Mouse (Mus musculus) thymus, adult 2 months (tissue): ENCODE measurements at regions not wholly inside any gene's neighbourhood (a gene's known extent, or its start where the extent isn't known, plus 50 kb on each side); places are given as distances from the start of the nearest gene placed in this dataset.
"Not testable (repeated sequence)": the region's sequence is repeated elsewhere in the genome, so short reads cannot be mapped to it uniquely, and the experiment has no call there.

ENCODE experiments used
- DNase-seq: peaks from one replicate; pipeline ENCODE4 v3.0.0; 2021
- H3K27ac ChIP-seq: fragments of 200-500 bp; 2 replicates; pipeline ENCODE4 v1.5.1; 2012; ENCODE audit warnings: low read length, control low read depth; ENCODE audit not compliant: control insufficient read depth, insufficient read depth
- H3K27me3 ChIP-seq: fragments of 200-500 bp; 2 replicates; pipeline ENCODE4 v1.6.1; 2012; ENCODE audit warnings: mild to moderate bottlenecking, low read length, moderate library complexity, mixed read lengths; ENCODE audit not compliant: control insufficient read depth, insufficient read depth
- H3K36me3 ChIP-seq: fragments of 200-500 bp; 2 replicates; pipeline ENCODE4 v1.6.1; 2012; ENCODE audit warnings: mild to moderate bottlenecking, low read length, moderate library complexity; ENCODE audit not compliant: control insufficient read depth, insufficient read depth
- H3K4me1 ChIP-seq: fragments of 200-500 bp; replicated peaks from 2 replicates; pipeline ENCODE4 v1.6.1; 2012; ENCODE audit warnings: low read length; ENCODE audit not compliant: control insufficient read depth, insufficient read depth
- H3K4me3 ChIP-seq: fragments of 200-500 bp; 2 replicates; pipeline ENCODE4 v1.5.1; 2012; ENCODE audit warnings: mild to moderate bottlenecking, low read length, control low read depth, moderate library complexity; ENCODE audit not compliant: control insufficient read depth, insufficient read depth
- CTCF ChIP-seq: fragments of 200-500 bp; IDR thresholded peaks from 2 replicates; pipeline ENCODE4 v1.5.1; 2012; ENCODE audit warnings: mild to moderate bottlenecking, control low read depth, low read length, moderate library complexity, borderline replicate concordance; ENCODE audit not compliant: control insufficient read depth, poor library complexity, insufficient read depth; ENCODE audit errors: extremely low read depth
- POLR2A ChIP-seq: fragments of 200-500 bp; IDR thresholded peaks from 2 replicates; pipeline ENCODE4 v1.6.1; 2012; ENCODE audit warnings: mild to moderate bottlenecking, low read length, control low read depth, moderate library complexity; ENCODE audit not compliant: control insufficient read depth, poor library complexity, insufficient read depth; ENCODE audit errors: extremely low read depth
- WGBS: fragments of 180-500 bp; shearing (Covaris S2); methylation state at CpG from one replicate; pipeline ENCODE4 v1.1.7; 2018; 5-methylcytosine and 5-hydroxymethylcytosine counted together

DNA sequence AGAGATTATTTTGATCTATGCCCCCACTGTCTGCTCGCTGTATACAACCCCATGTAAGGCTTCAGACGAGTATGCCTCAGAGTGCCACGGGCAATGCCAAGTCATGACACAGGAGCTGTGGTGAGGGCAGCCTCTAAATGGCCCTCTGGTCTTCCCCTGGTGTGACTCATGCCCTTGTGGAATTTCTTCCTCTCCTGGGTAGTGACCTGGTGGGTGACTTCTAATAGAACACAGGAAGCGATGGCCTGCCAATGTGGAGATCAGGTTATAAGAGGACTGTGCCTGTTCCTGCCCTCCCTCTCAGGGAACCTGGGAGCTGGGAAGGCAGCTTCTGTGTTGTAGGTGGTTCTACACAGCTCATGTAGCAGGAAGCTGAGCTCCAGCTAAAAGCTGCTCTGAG lies 130.7 kb upstream of the Ube2e1 start:
- Histone ChIP-seq H3K36me3 (no peaks in the 10 kb centered on the region), H3K27ac (no peak overlapping the region), H3K4me3 (no peak overlapping the region), H3K4me1 (no peaks in the 10 kb centered on the region), H3K27me3 (no peaks in the 10 kb centered on the region)
- TF ChIP-seq POLR2A, result no peak
- no peak for TF ChIP-seq CTCF
- DNase-seq, result no peak
- 90% methylated on average over 4 of the region's 4 CpGs for WGBS

DNA sequence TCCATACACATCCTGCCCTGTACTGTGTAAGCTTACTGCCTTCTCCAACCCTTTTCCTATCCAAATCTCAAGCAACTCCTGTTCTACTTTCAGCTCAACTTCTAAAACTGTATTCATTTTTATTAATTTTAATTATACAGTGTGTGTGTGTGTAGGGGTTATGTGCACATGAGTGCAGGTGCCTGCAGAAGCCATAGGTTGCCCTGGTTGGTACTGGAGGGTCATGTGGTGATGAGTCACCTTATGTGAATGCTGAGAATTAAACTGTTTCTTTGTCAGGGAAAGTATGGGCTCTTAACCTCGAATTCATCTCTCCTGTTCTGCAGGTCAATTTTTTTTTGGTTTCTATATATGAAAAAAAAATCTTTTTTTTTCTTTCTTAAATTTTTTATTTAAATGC lies 117.0 kb upstream of the Ube2e1 start:
- no peak overlapping the region for H3K27ac ChIP-seq
- no peak for TF ChIP-seq CTCF
- no peak for TF ChIP-seq POLR2A
- no peaks in the 10 kb centered on the region for H3K4me1 ChIP-seq
- no peak for DNase-seq
- 70% methylated on average over 1 of the region's 1 CpGs for whole genome bisulfite sequencing
- no peaks in the 10 kb centered on the region for H3K36me3 ChIP-seq
- H3K4me3 ChIP-seq, result no peak overlapping the region
- no peaks in the 10 kb centered on the region for H3K27me3 ChIP-seq

DNA sequence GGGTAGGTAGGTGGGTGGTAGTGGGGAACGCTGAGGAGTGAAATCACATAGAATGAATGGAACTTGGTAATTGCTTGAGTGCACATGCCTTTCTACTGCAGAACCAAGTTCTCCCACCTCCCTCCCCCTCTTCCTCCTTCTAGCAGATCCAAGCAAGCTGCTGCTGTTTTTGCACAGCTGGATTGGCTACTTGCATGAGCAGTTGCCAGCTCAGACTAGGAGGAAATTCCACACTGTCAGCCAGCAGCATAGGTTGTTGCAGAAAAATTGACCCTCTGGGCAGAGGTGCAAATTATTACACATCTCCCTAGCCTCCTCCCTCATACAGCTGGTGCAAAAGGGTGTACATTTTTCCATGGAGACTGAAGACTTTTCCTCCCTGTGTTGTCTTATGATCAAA lies 112.8 kb upstream of the Ube2e1 start:
- Histone ChIP-seq H3K36me3 (no peaks in the 10 kb centered on the region), H3K27ac (no peak overlapping the region), H3K27me3 (no peaks in the 10 kb centered on the region), H3K4me3 (no peak overlapping the region), H3K4me1 (no peaks in the 10 kb centered on the region)
- no peak for TF ChIP-seq POLR2A
- no peak for TF ChIP-seq CTCF
- 96% methylated on average over 1 of the region's 1 CpGs for WGBS
- DNase-seq, result no peak

DNA sequence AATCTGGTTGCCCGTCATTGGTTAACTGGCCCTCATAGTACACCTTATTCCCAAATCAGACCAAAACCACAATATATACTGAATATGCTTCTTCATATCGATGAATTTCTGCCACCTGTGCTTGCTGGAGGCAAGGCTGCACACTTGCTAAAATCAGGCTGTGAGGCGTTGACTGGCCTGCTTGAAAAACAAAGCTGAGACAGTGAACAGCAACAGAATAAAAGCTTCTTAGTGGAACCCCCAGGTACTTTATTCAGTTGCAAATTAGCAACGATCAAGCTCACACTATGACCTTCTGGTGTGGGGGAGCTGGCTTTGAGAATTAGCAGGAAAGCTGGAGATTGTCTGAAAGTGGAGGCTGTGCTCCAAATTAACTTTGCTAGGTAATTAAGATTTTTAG lies 97.3 kb upstream of the Ube2e1 start:
- DNase-seq, H3K4me3 ChIP-seq, H3K4me1 ChIP-seq, H3K27me3 ChIP-seq, H3K36me3 ChIP-seq, H3K27ac ChIP-seq: not testable (repeated sequence)
- WGBS, result 77% methylated on average over 4 of the region's 4 CpGs

DNA sequence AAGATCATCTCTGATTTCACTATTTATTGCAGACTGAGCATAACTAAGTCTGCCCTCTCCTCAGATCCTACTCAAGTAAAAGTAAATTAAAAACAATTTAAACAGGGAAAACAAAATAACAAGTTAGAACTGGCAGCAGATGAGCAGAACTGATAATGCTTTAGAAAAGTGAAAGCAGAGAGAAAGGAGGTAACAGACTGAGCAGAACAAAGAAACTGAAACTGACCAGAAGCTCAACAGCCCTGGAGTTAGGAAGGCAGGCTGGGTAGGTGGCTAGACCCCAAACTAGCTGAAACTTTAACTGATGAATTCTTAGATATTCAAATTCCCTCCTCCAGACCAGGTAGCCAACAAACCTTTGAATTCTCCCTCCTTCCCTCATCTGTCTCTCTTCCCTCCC lies 94.2 kb upstream of the Ube2e1 start:
- Histone ChIP-seq H3K36me3 (no peaks in the 10 kb centered on the region), H3K4me3 (no peak overlapping the region), H3K27ac (no peak overlapping the region), H3K4me1 (peaks cover 3% of the 10 kb centered on the region; the same call in 1 of the 2 replicates), H3K27me3 (no peaks in the 10 kb centered on the region)
- TF ChIP-seq CTCF (no peak), POLR2A (no peak)
- DNase-seq, result no peak

DNA sequence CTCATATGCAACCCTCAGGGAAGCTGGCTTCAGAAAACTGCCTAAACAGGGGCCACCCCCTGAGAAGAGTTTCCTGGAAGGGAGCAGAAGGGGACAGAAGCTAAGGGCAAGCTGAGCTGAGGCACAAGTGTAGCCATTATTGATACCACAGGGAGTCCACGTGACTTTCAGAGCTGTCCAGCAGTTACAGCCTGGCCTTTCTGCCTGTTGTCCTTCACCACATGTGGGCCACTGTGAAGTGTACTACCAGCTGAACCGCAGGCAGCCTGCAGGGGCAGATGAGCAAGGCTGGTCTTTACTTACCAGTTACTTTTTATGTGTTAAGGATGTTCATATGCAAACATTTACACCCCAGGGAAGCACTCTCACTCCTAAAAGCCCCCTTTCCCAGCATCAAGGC lies 85.2 kb upstream of the Ube2e1 start:
- Histone ChIP-seq H3K4me1 (no peaks in the 10 kb centered on the region), H3K36me3 (no peaks in the 10 kb centered on the region), H3K4me3 (no peak overlapping the region), H3K27me3 (no peaks in the 10 kb centered on the region), H3K27ac (no peak overlapping the region)
- no peak for TF ChIP-seq POLR2A
- TF ChIP-seq CTCF, result no peak
- 57% methylated on average over 2 of the region's 2 CpGs for WGBS
- no peak for DNase-seq

DNA sequence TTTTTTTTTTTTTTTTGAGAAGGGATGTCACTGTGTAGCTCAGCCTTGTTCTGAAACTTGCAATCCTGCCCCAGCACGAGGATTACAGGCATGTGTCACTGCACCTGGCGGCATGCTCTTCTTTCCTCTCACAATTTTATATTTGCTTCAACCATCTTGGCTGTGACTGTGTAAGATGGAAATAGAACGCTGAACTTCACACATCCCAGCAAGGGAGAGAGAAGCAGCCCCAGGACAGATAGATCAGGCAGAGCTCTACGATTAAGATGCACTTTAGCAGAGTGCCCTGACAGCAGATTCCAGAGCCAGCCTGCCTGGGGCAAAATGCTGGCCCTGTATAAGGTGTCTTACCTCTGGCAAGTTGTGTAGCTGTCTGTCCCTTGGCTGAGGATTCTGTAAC lies 84.7 kb upstream of the Ube2e1 start:
- TF ChIP-seq CTCF (no peak), POLR2A (no peak)
- no peaks in the 10 kb centered on the region for H3K27me3 ChIP-seq
- no peak for DNase-seq
- WGBS, result 78% methylated on average over 4 of the region's 4 CpGs
- no peak overlapping the region for H3K27ac ChIP-seq
- H3K4me1 ChIP-seq, result no peaks in the 10 kb centered on the region
- H3K36me3 ChIP-seq, result no peaks in the 10 kb centered on the region
- no peak overlapping the region for H3K4me3 ChIP-seq

DNA sequence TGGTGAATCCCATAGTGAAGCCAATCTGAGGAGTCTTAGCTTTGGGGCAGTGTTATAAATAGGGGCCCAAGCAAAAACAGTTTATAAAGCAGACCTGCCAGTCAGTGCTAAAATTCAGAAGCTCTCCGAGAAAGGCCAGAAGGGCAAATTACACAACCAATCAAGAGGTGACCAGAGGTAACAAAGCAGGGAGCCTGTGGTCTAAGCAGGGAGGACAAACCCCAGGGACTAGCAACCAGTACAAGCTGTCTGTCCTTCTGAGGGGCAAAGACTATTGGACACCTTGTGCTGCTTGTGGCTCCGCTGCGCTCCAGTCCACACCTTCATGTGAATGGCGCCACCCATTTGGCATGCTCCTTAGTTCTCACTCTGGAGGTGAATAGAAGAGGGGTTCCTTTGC lies 67.3 kb upstream of the Ube2e1 start:
- TF ChIP-seq POLR2A (no peak), CTCF (no peak)
- WGBS, result 97% methylated on average over 4 of the region's 4 CpGs
- Histone ChIP-seq H3K36me3 (no peaks in the 10 kb centered on the region), H3K4me1 (no peaks in the 10 kb centered on the region), H3K4me3 (no peak overlapping the region), H3K27ac (no peak overlapping the region), H3K27me3 (no peaks in the 10 kb centered on the region)
- DNase-seq, result no peak
